Mouse (Mus musculus): Measurements from ENCODE around the gene St6galnac6.
A peak's percentile ranks its signal among the peaks of the same experiment; 100 is the strongest.

The St6galnac6 gene

DNA sequence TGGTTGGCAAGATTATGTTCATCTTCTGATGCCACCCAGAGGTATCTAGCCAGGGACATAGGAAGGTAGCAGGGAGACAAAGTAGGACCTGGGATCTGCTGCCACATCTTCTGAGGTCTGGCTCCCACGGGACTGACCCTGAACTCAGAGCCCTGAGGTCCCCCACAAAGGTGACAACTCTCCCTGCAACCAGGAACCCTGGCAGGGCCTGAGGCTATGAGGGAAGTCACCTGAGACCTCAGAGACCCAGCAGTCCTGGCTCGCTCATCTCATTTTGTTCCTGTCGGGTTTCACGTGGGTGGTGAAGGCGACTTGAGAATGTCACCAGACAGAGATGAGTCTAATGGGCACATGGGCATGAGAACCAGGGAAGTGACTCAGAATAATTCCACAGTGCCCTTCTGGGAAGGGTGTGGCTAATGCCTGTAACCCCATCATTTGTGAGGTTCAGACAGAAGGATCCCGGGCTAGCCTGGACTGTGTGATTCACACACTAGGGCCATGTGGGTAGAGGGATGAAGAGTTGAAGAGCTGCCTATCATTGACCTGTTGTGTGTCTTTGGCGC lies 14.3 kb upstream of the St6galnac6 start:
- no peak for DNase-seq (ENCODE audit: low spot score in 2 of 2)

DNA sequence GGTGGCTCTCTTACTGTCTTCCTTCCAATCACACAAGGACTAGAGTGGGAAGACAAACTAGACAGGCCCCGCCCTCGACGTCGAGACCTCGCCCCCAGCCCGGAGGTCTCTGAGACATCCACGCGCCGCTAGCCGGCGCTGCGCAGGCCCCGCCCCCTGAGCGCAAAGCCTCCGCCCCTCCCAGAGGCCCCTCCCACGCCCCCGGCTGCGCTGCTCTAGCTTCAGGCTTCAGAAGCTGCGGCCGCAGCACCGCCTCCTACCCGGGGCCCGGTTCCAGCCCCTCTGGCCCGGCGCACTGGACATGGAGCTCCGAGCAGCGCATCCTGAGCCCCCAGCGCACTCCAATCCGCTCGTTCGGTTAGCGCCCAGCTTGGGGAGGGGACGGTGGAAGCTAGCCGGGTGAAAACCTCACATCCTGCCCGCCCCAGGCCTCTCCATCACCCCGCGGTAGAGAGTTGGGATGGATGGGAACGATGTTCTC lies 12.6 kb upstream of the St6galnac6 start, which contains the start of gene St6galnac4:
Gene St6galnac4 (plus strand): TSS at position 225 of the 481 bp plus-strand sequence.
- peak; percentile 88 for DNase-seq (ENCODE audit: low spot score in 2 of 2)

DNA sequence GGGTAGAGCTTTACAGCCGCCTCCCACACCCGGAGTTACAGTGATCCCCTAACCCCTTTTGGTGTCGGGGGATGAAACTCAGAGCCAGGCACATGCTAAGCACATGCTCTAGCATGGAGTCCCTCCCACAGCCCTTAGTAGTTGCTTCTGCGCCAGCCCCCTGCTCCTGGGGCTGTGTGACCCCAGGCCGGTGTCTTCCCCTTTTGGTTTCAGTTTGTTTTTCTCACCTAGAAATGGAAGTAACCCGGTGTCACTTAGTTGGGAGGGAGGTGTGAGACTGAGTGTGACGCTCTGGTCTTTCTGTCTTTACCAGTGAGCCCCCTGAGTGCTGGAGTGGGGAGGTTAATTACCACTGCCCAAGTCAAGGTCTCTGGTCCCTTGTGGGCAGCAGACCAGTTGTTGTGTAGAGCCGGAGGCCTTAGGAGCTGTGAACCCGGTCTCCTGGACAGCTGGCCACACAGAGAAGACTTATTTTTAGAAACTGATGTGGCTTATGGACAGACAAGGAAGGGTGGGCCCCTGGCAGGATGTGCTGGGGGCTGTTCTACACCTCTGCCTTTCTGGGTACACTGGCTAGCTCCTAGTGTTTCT lies 11.7 kb upstream of the St6galnac6 start:
- no peak for DNase-seq (ENCODE audit: low spot score in 2 of 2)

DNA sequence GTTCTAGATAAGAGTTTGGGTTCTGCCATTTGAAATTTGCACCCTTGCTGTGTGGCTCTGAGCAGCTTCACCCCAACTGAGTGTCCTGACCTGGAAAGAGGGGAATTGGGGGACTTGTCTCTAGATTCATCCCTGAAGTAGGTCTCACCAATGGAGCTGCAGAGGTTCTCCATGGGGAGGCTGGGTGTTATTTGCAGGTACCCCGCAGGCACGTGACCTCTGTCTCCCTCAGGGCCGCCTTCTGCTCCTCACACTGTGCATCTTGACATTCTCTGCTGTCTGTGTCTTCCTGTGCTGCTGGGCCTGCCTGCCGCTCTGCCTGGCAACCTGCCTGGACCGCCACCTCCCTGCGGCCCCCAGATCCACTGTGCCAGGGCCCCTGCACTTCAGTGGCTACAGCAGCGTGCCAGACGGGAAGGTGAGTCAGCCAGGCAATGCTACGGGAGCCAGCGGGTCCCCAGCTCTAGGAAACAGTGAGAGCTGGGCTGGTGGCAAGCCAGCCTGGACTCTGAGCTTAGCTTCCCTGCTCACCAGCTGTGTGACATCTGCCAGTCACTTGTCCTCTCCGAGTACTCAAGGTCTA lies 10.2 kb upstream of the St6galnac6 start:
- no peak for DNase-seq (ENCODE audit: low spot score in 2 of 2)

DNA sequence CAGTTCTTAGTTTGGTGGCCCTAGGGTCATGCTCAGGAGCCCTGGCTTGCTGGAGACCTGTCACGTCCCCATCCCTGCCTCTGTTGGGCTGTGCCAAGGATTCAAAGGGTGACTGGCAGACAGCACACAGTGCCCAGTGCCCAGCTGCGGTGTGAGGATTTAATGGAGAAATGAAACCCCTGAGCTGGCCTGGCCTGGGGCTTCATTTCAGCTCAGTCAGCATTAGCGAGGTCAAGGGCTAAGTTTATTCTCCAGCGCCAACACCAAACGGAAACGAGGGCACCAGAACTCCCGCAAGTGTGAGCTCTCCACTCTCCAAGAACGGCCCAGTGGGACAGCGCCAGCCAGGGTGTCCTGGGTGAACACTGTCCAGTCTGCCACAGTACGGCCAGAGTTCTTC lies 9.3 kb upstream of the St6galnac6 start:
- no peak for DNase-seq (ENCODE audit: low spot score in 2 of 2)

DNA sequence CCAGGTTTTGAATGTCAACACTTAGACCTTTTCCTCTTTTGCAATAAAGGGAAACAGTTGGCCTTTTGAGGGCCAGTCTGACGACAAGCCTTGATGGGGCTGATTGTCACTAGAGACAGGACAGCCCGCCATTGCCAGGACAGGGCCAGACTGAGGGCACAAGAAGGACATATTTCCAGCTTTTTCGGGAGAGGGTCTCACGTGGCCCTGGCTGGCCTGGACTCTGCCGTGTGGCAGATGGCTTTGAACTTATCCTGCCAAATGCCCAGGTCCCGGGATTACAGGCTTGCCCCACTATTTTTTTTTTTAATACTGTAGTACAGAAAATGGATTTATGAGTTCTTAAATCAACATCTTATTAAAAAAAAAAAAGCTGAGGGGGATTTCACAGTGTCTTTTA lies 8.3 kb upstream of the St6galnac6 start:
- DNase-seq (ENCODE audit: low spot score in 2 of 2): no peak

DNA sequence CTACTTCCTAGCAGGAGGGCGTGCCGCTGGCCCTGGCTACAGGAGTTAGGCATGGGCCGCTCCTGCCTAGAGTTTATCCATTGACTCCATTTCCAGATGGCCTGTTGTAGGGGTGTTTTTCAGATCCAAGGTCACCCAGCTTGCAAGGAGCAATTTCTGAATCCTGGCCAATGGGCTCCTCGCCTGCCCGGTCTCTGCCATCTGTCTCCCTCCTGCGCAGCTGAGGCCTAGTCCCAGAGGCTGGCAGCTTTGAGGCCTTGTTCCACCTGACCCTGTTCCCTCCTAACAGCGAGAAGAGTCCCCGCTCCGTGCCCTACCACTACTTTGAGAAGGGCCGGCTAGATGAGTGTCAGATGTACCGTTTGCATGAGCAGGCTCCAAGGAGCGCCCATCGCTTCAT lies 2.8 kb upstream of the St6galnac6 start:
- no peak for DNase-seq (ENCODE audit: low spot score in 2 of 2)

DNA sequence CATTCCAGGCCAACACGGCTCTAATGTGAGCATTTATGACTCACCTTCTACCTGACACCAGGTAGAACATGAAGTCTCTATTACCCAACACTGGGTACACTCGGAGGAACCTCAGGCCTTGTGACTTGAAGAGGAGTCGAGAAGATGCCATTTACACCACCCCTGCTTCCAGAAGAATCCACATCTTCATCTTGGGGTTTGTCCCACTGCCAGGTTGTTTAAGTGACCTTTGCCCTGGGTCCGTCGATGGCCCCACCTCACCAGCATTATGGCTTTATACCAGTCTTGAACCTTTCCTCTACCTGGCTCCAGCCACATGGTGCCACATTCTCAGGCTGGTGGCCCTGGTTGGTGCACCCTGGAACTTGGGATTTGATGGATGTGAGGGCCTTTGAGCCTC lies 2.3 kb upstream of the St6galnac6 start:
- DNase-seq (ENCODE audit: low spot score in 2 of 2): no peak

DNA sequence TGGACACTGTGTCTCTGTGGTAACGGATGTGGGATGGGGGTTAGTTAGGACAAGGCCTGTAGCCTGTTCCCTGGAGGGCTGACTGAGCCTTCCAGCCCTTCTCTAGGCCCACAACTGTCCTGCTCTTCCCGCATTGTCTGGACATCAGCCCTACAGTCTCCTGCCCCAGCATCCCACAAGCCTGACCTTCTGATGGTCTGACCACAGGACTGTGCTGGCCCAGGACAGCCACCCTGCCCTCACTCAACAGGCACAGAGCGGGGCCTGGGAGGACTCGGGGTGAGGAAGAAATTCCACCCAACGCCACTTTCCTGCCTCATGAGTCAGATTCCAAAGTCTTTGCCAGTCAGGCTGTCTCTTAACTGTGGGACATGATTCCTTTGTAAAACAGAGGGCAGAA lies 1.8 kb upstream of the St6galnac6 start:
- no peak for DNase-seq (ENCODE audit: low spot score in 2 of 2)

DNA sequence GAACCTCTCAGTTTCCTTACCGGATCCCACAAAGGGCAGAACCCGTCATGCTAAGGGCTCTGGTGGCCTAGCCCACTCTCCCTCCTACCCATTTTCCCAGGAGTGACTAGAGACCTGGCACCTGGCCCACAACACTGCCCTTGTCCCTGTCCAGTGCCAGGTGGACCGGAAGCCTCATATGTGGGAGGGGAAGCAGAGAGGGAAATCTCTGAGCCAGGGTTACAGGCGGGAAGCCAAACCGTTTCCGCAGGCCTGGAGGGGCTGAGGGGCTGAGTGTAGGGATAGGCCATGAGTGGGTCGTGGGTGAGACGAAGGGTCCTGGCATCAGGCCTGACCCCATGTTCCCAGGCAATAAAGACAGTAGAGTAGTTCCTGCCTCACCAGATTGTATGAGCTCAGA lies 1.0 kb upstream of the St6galnac6 start:
- DNase-seq (ENCODE audit: low spot score in 2 of 2): no peak

DNA sequence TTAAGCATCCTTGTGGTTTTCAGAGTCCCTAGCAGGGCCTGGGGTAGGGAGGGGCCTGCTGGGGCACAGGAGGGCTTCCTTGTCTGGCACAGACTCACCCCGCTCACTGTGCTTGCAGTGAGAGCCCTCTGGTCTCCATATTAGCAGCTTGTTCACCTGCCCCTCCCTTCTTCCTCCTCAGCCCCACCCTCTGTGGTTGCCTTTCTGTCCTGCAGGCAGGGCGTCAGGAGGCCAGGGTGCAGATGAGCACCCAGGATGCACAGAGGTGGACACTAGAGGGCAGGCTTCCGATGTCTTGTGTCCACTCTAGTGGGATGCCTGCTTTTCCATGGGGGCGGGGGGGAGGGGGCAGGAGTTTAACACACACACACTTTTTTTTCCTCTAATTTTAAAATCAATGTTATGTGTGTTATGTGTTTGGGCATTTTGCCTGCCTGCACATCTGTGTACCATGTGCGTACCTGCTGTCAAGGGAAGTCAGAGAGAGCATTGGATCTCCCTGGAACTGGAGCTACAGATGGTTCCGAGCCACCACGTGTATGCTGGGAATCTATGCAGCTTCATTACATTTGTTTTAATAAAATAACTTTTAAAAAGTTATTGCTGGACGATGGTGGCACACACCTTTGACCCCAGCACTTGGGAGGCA lies 2.0 kb downstream of the St6galnac6 start:
- DNase-seq (ENCODE audit: low spot score in 2 of 2): no peak

DNA sequence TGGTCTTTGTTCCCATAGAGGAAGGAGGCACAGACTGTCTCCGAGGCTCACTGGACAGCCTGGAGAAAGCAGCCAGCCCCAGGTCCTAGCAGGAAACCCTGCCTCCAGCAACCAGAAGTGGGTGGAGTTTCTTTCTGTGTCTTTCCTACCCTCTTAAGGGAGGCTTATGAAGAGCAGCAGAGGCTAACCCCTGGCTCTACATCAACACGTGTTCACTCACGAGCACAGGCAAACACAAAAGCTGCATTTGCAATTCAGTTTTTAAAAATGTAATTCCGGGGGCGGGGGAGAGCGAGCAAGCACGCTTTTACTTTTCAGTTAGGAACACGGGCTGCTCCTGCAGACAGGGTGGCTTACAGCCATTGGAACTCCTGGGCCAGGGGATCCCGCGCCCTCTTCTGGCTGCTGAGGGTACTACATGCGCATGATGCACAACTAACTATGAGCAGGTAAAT lies 3.1 kb downstream of the St6galnac6 start:
- DNase-seq (ENCODE audit: low spot score in 2 of 2): peak; percentile 78 to 85

DNA sequence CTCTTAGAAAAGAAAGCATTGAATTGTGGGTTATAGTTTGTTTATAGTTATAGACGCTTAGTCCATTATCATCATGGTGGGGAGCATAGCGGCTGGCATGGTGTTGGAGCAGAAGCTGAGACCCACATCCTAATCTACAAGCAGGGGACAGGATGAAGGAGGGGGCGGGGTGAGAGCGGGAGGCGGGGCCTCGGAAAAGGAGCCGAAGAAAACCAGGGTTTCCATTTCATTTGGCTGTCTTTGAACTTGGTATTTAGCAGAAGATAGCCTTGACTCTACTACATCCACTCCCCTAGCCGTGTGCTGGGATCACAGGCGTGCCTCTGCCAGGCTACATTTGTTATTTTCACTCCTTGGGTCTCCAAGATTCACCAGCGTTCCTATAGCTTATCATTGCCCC lies 5.1 kb downstream of the St6galnac6 start:
- no peak for DNase-seq (ENCODE audit: low spot score in 2 of 2)

DNA sequence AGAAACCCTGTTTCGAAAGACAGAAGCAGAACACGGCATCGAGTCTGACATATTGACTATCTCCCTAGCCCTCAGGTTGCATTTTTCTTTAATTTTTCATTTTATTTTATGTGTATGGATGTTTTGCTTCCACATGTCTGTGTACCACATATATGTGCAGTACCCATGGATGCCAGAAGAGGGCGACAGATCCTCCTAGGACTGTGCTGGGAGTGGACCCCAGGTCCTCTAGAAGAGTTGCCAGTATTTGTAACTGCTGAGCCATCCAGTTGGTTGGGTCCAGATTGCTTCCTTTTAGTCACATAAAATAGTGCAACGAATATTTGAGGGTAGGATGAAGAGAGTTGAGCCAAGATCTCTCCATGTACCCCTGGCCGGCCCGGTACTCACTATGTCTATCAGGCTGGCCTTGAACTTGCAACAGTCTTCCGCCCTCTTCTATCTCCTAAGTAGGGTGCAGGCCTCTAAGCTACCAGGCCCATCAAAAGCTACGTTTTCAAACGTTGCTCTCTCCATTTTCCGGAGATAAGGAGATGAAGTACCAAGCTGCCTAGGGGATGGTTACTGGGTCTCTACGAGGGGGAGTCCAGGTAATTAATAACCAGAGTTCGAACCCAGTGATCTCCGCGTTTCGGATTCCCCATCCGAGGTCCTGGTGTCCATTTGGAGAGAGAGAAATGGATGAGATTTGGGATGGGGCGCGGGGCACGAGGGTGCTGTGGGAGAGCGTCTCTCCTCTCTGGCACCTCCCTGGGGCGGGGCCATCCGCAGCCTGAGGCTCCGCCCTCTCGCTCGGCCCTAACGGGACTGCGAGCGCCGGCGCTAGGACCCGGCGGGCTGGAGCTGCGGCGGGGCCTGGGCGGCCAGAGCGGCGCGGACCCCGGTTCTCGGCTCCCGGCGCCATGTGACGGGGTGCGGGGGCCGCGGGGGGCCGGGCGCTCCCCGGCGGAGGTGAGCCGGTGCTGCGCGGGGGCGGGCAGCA lies 6.9 kb downstream of the St6galnac6 start:
- peak; percentile 78 to 81 for DNase-seq (ENCODE audit: low spot score in 2 of 2)

DNA sequence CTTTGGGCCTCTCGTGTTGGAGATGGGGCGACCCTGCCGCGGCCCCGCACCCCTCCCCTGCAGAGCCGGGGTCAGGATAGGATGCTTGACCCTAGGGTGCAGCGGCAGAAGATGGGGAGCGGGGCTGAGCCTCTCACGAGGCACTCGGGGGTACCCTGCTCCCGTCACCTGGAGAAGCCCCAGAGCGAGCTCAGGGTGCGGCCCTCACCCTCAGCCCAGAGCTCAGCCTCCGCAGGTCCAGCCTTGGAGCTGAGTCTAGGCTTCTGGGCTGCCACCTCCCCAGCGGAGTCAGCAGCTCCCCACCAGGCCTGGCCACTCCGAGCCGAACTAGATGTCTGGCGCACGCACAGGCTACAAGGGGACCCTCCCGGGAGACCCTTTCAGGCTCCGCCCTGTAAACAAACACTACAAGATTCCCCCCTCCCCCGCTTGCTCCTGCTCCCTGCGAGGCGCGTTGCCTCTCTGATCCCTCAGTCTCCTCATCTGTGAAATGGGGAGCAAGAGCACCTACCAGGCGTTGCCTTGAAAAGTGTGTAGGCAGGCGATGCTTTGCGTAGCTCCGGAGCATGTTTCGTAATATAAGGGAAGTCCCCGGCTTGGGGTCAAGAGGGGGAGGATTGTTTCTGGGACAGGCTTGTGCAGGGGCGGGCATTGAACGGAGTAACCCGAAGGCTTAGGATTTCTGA lies 7.9 kb downstream of the St6galnac6 start:
- no peak for DNase-seq (ENCODE audit: low spot score in 2 of 2)

DNA sequence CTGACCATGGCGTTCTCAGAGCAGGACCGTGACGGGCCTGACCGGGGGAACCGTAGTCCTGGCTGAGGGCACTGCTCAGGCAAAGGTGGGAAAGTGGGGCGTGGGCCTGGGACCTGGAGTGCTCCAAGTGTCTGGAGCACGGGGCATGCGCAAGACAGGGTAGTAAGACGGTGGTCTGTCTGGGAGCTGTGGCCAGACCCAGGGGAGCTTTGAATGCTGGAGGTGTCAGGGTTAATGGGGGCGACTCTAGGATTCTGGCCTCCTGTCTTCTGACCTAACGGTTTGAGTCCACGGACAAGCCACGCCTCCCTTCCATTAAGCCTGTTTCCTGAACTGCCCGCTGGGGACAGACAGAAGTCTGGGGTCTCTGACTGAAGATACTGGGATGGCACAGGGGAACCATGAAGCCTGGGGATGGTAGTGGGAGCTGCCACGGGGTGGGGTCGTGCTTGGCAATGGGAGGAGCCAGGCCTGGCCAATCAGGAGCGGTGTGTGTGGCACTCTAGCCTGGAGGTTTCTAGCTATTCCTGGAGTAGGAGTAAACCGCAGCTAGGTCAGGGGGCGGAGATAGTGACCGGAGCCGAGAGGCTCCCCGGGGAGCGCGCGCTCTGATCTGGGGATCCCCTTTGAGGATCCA lies 8.8 kb downstream of the St6galnac6 start:
- no peak for DNase-seq (ENCODE audit: low spot score in 2 of 2)

DNA sequence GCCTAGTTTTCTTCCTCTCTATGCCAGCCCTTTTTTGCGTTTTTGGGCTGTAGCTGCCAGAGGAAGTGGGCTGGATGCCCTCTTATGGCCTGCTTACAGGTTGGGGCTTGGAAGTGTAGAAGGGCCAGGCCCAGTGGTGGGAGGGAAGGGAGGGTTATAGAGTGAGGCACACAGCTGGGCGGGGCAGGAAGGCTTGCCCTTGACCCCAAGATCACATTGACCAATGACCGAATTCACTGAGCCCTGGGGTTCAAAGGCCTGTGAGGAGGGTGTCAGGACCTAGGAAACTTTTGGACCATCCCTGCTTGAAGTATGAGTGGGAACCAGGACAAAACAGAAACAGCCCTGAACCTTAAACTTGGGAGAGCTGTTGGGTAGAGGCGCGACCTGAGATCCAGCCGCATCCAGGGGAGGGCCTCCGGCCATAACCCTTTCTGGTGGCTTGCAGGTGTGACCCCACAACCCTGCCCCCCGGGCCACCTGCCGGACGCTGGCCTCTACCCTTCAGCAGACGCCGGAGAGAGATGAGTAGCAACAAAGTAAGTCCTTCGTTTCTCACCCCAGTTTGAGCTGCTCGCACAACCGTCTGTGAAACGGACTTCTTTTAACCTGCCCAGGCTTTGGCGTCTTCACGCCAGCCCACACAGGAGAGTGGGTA lies 9.4 kb downstream of the St6galnac6 start:
- no peak for DNase-seq (ENCODE audit: low spot score in 2 of 2)

DNA sequence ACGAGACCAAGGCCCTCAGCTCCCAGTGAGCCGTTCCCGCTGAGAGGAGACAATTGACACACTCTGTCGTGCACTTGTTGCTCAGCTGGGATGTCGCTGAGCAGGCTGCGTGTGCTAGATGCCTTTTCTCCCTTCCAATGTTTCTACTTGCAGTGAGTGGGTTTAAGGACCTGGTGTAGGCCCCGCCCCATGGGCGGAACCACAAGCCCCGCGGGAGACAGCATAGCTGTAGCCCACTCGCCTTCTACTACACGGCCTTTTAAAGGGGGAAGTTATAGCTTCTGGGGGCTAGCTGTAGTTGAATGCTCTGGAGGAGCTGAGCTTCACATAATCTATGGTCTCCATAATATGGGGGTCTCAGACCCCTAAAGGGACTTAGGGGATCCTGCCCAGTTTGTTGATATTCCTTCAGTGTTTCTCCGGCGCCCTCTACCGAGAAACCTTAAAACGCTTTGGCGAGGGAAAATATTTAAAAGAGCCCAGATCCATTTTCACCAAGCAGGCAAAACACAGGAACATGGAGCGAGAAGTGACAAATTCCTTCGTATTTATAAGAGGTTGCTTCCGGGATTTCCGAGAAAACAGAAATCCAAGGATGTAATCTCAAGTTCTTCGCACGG lies 11.2 kb downstream of the St6galnac6 start:
- DNase-seq (ENCODE audit: low spot score in 2 of 2): no peak

DNA sequence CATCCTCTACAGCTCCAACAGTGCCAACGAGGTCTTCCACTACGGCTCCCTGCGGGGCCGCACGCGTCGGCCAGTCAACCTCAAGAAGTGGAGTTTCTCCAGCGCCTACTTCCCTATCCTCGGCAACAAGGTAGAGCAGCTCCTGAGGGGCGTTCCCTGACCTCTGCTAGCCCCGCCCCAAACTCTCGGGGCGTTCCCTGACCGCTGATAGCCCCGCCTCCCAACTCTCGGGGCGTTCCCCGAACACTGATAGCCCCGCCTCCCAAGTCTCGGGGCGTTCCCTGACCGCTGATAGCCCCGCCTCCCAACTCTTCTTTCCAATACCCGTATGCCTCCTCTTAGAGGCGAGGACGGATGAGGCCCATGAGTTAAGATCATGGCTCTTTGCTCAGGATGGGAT lies 12.8 kb downstream of the St6galnac6 start:
- DNase-seq (ENCODE audit: low spot score in 2 of 2): no peak

DNA sequence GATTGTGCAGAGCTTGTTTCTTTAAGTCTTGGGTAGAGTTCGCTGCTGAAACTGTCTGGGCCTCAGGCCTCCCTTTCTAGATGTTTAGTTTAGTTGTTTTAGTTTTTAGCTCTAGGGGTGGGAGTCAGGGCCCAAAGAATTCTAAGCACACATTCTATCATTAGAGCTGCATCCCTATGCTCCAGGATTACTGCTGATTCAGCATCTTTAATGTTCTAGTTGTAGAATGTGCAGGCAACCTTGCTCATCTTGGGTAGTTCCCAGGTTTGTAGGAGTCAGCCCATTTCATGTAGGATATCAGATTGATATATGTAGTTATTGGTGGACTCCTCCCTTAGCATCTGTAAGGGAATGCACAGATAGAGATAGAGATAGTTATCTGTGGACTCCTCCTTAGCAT lies 17.6 kb downstream of the St6galnac6 start:
- no peak for DNase-seq (ENCODE audit: low spot score in 2 of 2)

Data from frontal cortex, postnatal 10 days (tissue).